In the genomic region with DNA sequence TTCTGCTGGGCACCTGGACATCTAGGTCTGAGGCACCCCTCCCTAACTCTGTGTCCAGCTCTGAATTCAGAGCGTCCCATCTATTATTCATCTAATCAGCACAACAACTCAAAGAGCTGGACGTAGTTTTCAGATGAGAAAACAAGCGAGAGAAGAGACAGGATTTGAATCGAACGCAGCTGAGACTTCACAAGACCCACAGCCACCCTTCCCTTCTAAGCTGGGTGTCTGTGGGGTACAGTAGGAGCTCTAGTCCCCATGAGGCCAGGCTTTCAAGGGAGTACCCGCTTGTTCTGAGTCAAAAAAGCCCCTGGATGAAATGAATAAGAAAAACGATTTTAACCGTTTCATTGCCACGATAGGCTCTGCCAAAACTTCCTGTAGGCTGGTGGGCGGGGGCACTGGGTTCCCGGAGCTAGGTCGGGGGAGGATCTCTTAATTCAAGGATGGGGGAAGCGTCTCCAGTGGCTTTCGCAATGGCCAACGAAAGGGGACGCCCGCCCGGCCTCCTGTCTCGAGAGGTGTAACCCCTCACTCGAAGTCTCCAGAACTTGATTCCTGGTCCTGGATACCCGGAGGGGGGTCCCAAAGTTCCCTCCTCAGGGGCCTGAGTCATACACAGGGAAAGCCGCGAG, we compare ENCODE assay signal across 8 mouse cellular contexts. TPM values are rescaled to one million over a fixed set of nuclear protein-coding genes. Genes with fewer than 3 reads are reported as not detected.
DNase-seq lines count a peak whose midpoint lies in the region; ATAC-seq lines count a peak whose summit lies in the region.

No protein-coding gene starts in this region.

- no peaks in the 10 kb centered on the region for H3K9me3 ChIP-seq in hindbrain, embryonic 16.5 days (ENCODE audit: control insufficient read depth, low read length)

- H3K4me2 ChIP-seq in hindbrain, embryonic 16.5 days (ENCODE audit: low read length): peak overlapping the region; percentile 99

- peak overlapping the region; percentile 72 for H3K9ac ChIP-seq in hindbrain, embryonic 16.5 days (ENCODE audit: low read depth, low read length)

- no peak for ATAC-seq in hindbrain, embryonic 16.5 days

- H3K36me3 ChIP-seq in hindbrain, embryonic 16.5 days (ENCODE audit: control insufficient read depth, insufficient read depth, low read length): no peaks in the 10 kb centered on the region

- DNase-seq in left cerebral cortex, adult 18-20 months (ENCODE audit: low spot score in 2 of 2): peak; percentile 22
- no peak for DNase-seq in left cerebral cortex, adult 9 months (ENCODE audit: low spot score in 2 of 2)
- DNase-seq in lung, postnatal 14 days: peak; percentile 48
- DNase-seq in layer of hippocampus, adult 9-11 months: no peak
- no peak for DNase-seq in gastrocnemius, postnatal 4 days (ENCODE audit: low spot score in 2 of 2)
- DNase-seq in right cerebral cortex, adult 18-20 months: no peak

- peak overlapping the region; percentile 62 for H3K4me3 ChIP-seq in brown adipose tissue, adult 24 weeks (ENCODE audit: insufficient read depth, low read depth, low read length)
- H3K4me3 ChIP-seq in hindbrain, embryonic 16.5 days (ENCODE audit: low read length): peak overlapping the region; percentile 55

- H3K4me1 ChIP-seq in brown adipose tissue, adult 24 weeks (ENCODE audit: control insufficient read depth, insufficient read depth, insufficient read length, low read length): peaks cover 16% of the 10 kb centered on the region
- peaks cover 23% of the 10 kb centered on the region for H3K4me1 ChIP-seq in hindbrain, embryonic 16.5 days (ENCODE audit: control insufficient read depth, insufficient read depth, low read depth, low read length)

- WGBS in hindbrain, embryonic 16.5 days: under 1% methylated on average over 23 of the region's 23 CpGs

- H3K27ac ChIP-seq in brown adipose tissue, adult 24 weeks (replicated peaks; ENCODE audit: low read depth, low read length): peak overlapping the region; percentile 80
- H3K27ac ChIP-seq in hindbrain, embryonic 16.5 days (ENCODE audit: low read depth, low read length): peak overlapping the region; percentile 81

- no peaks in the 10 kb centered on the region; the same call in 1 of the 2 replicates for H3K27me3 ChIP-seq in hindbrain, embryonic 16.5 days (replicated peaks; ENCODE audit: control insufficient read depth, insufficient read depth, low read length)

RNA-seq across cellular contexts. Expression of a gene that starts 5.2 kb away (rescaled TPM):
- 1 to 10 TPM; 9.6 to 9.7 TPM for total RNA-seq in left cerebral cortex, adult 18-20 months (2021)
- 1.1 and 1.6 TPM in 2 replicates for polyA plus RNA-seq in brown adipose tissue, adult 24 weeks (2012; ENCODE audit: insufficient read depth, insufficient read length, missing spikeins)
- 37.9 and 39.6 TPM in 2 replicates for polyA plus RNA-seq in hindbrain, embryonic 16.5 days (2015; fragmentation: Nextera tagmentation; extraction: Ambion mirVana)
- total RNA-seq in gastrocnemius, postnatal 4 days (2021): 1 to 10 TPM; 3.5 to 4.5 TPM

RNA-seq across cellular contexts. Expression of a gene that starts 6.6 kb away (rescaled TPM):
- total RNA-seq in left cerebral cortex, adult 18-20 months (2021): 100 to 1,000 TPM; 119 to 130 TPM
- 15.4 and 47.7 TPM in 2 replicates for polyA plus RNA-seq in brown adipose tissue, adult 24 weeks (2012; ENCODE audit: insufficient read depth, insufficient read length, missing spikeins)
- polyA plus RNA-seq in hindbrain, embryonic 16.5 days (2015; fragmentation: Nextera tagmentation; extraction: Ambion mirVana): 4.3 and 5.3 TPM in 2 replicates
- 10 to 100 TPM in 1 of 2 experiments, 1 to 10 TPM in 1; 10.0 to 10.1 TPM for total RNA-seq in gastrocnemius, postnatal 4 days (2021)

RNA-seq across cellular contexts. Expression of a gene that starts 15.6 kb away (rescaled TPM):
- 10 to 100 TPM; 45.8 to 59.8 TPM for total RNA-seq in left cerebral cortex, adult 18-20 months (2021)
- polyA plus RNA-seq in brown adipose tissue, adult 24 weeks (2012; ENCODE audit: insufficient read depth, insufficient read length, missing spikeins): 26.6 and 28.5 TPM in 2 replicates
- 55.8 and 57.5 TPM in 2 replicates for polyA plus RNA-seq in hindbrain, embryonic 16.5 days (2015; fragmentation: Nextera tagmentation; extraction: Ambion mirVana)
- 10 to 100 TPM; 38.7 to 45.2 TPM for total RNA-seq in gastrocnemius, postnatal 4 days (2021)

RNA-seq across cellular contexts. Expression of a gene that starts 15.8 kb away (rescaled TPM):
- total RNA-seq in left cerebral cortex, adult 18-20 months (2021): 100 to 1,000 TPM; 338 to 344 TPM
- 387 and 425 TPM in 2 replicates for polyA plus RNA-seq in brown adipose tissue, adult 24 weeks (2012; ENCODE audit: insufficient read depth, insufficient read length, missing spikeins)
- polyA plus RNA-seq in hindbrain, embryonic 16.5 days (2015; fragmentation: Nextera tagmentation; extraction: Ambion mirVana): 1,040 and 1,063 TPM in 2 replicates
- total RNA-seq in gastrocnemius, postnatal 4 days (2021): 100 to 1,000 TPM; 317 to 327 TPM

RNA-seq across cellular contexts. Expression of a gene that starts 15.9 kb away (rescaled TPM):
- not detected for total RNA-seq in left cerebral cortex, adult 18-20 months (2021)
- not detected in 2 replicates for polyA plus RNA-seq in brown adipose tissue, adult 24 weeks (2012; ENCODE audit: insufficient read depth, insufficient read length, missing spikeins)
- polyA plus RNA-seq in hindbrain, embryonic 16.5 days (2015; fragmentation: Nextera tagmentation; extraction: Ambion mirVana): not detected in 2 replicates
- 1 to 10 TPM in 1 of 2 experiments, not detected in 1; 2.0 TPM for total RNA-seq in gastrocnemius, postnatal 4 days (2021)

Comparison
In these comparisons a context has a peak if more than half of its experiments do, and no peak if none do; other contexts are left out.
1. DNase-seq: peak in left cerebral cortex, adult 18-20 months (2 of 2) and lung, postnatal 14 days (single experiment); none in left cerebral cortex, adult 9 months (0 of 2), layer of hippocampus, adult 9-11 months (single experiment), gastrocnemius, postnatal 4 days (0 of 2) and right cerebral cortex, adult 18-20 months (single experiment).
2. RNA of a gene that starts 6.6 kb away (total RNA-seq): 119 to 130 TPM in left cerebral cortex, adult 18-20 months; 10.0 to 10.1 TPM in gastrocnemius, postnatal 4 days; every median in the first group is over 10 times any median in the second.